Mouse (Mus musculus) brain, embryonic 14.5 days (tissue): Measurements from ENCODE around the gene Prss8.

Experiments used
- CTCF ChIP-seq: fragments of 200-500 bp; IDR thresholded peaks from 2 replicates; pipeline ENCODE4 v1.5.1; 2012; ENCODE audit warnings: inconsistent platforms, mild to moderate bottlenecking, moderate library complexity, borderline replicate concordance; ENCODE audit not compliant: insufficient read depth, insufficient read length; ENCODE audit errors: extremely low read depth
- POLR2A ChIP-seq: fragments of 200-500 bp; IDR thresholded peaks from 2 replicates; pipeline ENCODE4 v1.6.1; 2012; ENCODE audit warnings: mild to moderate bottlenecking, inconsistent platforms, borderline replicate concordance; ENCODE audit not compliant: poor library complexity, insufficient read depth, insufficient read length, severe bottlenecking; ENCODE audit errors: extremely low read depth

- no peak for TF ChIP-seq CTCF
- no peak for TF ChIP-seq POLR2A
Measured at GRCm38 (mm10) chr7:127952864-127953581, 23.1 kb upstream of the Prss8 start.
